Mouse (Mus musculus) limb, embryonic 13.5 days (tissue): ENCODE data around the gene Larp1. TPM values are rescaled to one million over a fixed set of nuclear protein-coding genes. Genes with fewer than 3 reads are reported as not detected.

Experiments used
- ATAC-seq: fragments of 200-750 bp; cut with Nextera tagmentation; 2 replicates; pipeline ENCODE4 v1.8.0; 2017; ENCODE audit warnings: low read depth, moderate number of reproducible peaks, moderate TSS enrichment; ENCODE audit not compliant: low FRiP score
- H3K27ac ChIP-seq: fragments of 300-500 bp; sonication (generic); 2 replicates; pipeline ENCODE4 v1.5.1; 2015; ENCODE audit warnings: inconsistent platforms, mild to moderate bottlenecking, moderate library complexity
- H3K27me3 ChIP-seq: fragments of 300-500 bp; sonication (generic); 2 replicates; pipeline ENCODE4 v1.6.1; 2015; ENCODE audit warnings: mild to moderate bottlenecking, inconsistent platforms
- H3K36me3 ChIP-seq: fragments of 300-500 bp; sonication (generic); 2 replicates; pipeline ENCODE4 v1.6.1; 2015; ENCODE audit warnings: inconsistent platforms, mild to moderate bottlenecking, moderate library complexity
- H3K4me1 ChIP-seq: fragments of 300-500 bp; sonication (generic); 2 replicates; pipeline ENCODE4 v1.6.1; 2015; ENCODE audit warnings: inconsistent platforms
- H3K4me2 ChIP-seq: fragments of 300-500 bp; sonication (generic); replicated peaks from 2 replicates; pipeline ENCODE4 v1.6.1; 2015; ENCODE audit warnings: inconsistent platforms, mild to moderate bottlenecking, moderate library complexity
- H3K4me3 ChIP-seq: fragments of 300-500 bp; sonication (generic); 2 replicates; pipeline ENCODE4 v1.5.1; 2015; ENCODE audit warnings: moderate library complexity, mild to moderate bottlenecking, inconsistent platforms
- H3K9ac ChIP-seq: fragments of 300-500 bp; sonication (generic); 2 replicates; pipeline ENCODE4 v1.6.1; 2015; ENCODE audit warnings: mild to moderate bottlenecking, inconsistent platforms
- H3K9me3 ChIP-seq: fragments of 300-500 bp; sonication (generic); 2 replicates; pipeline ENCODE4 v1.6.1; 2016; ENCODE audit warnings: inconsistent platforms
- WGBS: fragments of 180-500 bp; shearing (Covaris S2); methylation state at CpG from one replicate; pipeline ENCODE4 v1.1.7; 2015; 5-methylcytosine and 5-hydroxymethylcytosine counted together
- polyA plus RNA-seq: library from polyadenylated mRNA; unstranded; fragments of >200 nt; fragmentation: Nextera tagmentation; extraction: Ambion mirVana; gene quantifications from 2 replicates; pipeline ENCODE4 v1.2.1, GENCODE M21; 2015

Gene Larp1
- polyA plus RNA-seq, 1 experiment from 2014 or later = 18.2 TPM

GRCm38 (mm10) chr11:58103344-58103653 lies 94.4 kb downstream of the Larp1 start:
- Histone ChIP-seq H3K27ac (0 out of 2 replicates have a peak overlapping the region, but pooled peaks have one; percentile 23), H3K4me3 (peak overlapping the region; percentile 98), H3K36me3 (peaks cover 5% of the 10 kb centered on the region; the same call in 1 of the 2 replicates), H3K9ac (peak overlapping the region; percentile 60), H3K27me3 (peaks cover 8% of the 10 kb centered on the region), H3K9me3 (no peaks in the 10 kb centered on the region), H3K4me1 (peaks cover 32% of the 10 kb centered on the region), H3K4me2 (peak overlapping the region; percentile 82)
- WGBS = 65% methylated on average over 13 of the region's 13 CpGs
- peak; percentile 38 for ATAC-seq

- H3K4me3 ChIP-seq = peak within 1 kb of the TSS; percentile 98
- H3K4me2 ChIP-seq = peak within 1 kb of the TSS; percentile 82
- H3K4me1 ChIP-seq = peaks cover 32% of the 10 kb centered on the region
- ATAC-seq = peak; percentile 96
- peak within 1 kb of the TSS; percentile 86 for H3K27ac ChIP-seq
- H3K9me3 ChIP-seq = no peaks in the 10 kb centered on the region
- H3K27me3 ChIP-seq = peaks cover 3% of the 10 kb centered on the region; the same call in 1 of the 2 replicates
- peak within 1 kb of the TSS; percentile 94 for H3K9ac ChIP-seq
- under 1% methylated on average over 55 of the region's 55 CpGs for WGBS
- H3K36me3 ChIP-seq = peaks cover 5% of the 10 kb centered on the region; the same call in 1 of the 2 replicates
Observed at GRCm38 (mm10) chr11:58103697-58104306, 94.9 kb downstream of the Larp1 start, which contains the start of gene Cnot8. Gene Cnot8 (plus strand): TSS chr11:58104153.

- Histone ChIP-seq H3K4me1 (peaks cover 32% of the 10 kb centered on the region), H3K4me3 (peak overlapping the region; percentile 98), H3K27me3 (no peaks in the 10 kb centered on the region), H3K9me3 (no peaks in the 10 kb centered on the region), H3K27ac (peak overlapping the region; percentile 86), H3K36me3 (peaks cover 5% of the 10 kb centered on the region; the same call in 1 of the 2 replicates), H3K4me2 (peak overlapping the region; percentile 82), H3K9ac (peak overlapping the region; percentile 94)
- ATAC-seq = 0 out of 2 replicates have a peak, but pooled peaks have one; percentile 4
- 0% methylated on average over 24 of the region's 24 CpGs for WGBS
Observed at GRCm38 (mm10) chr11:58104351-58104791, 95.5 kb downstream of the Larp1 start.

GRCm38 (mm10) chr11:58107009-58107408 lies 98.1 kb downstream of the Larp1 start:
- no peak for ATAC-seq
- no peak overlapping the region for H3K4me2 ChIP-seq
- no peaks in the 10 kb centered on the region for H3K9me3 ChIP-seq
- no peaks in the 10 kb centered on the region for H3K27me3 ChIP-seq
- no peak overlapping the region for H3K4me3 ChIP-seq
- 53% methylated on average over 3 of the region's 3 CpGs for WGBS
- H3K36me3 ChIP-seq = peaks cover 32% of the 10 kb centered on the region
- peaks cover 32% of the 10 kb centered on the region for H3K4me1 ChIP-seq
- H3K9ac ChIP-seq = no peak overlapping the region
- no peak overlapping the region for H3K27ac ChIP-seq

- no peak overlapping the region for H3K4me2 ChIP-seq
- peaks cover 24% of the 10 kb centered on the region for H3K4me1 ChIP-seq
- no peaks in the 10 kb centered on the region for H3K9me3 ChIP-seq
- no peaks in the 10 kb centered on the region for H3K27me3 ChIP-seq
- no peak overlapping the region for H3K9ac ChIP-seq
- WGBS = 87% methylated on average over 4 of the region's 4 CpGs
- ATAC-seq = no peak
- no peak overlapping the region for H3K27ac ChIP-seq
- no peak overlapping the region for H3K4me3 ChIP-seq
- H3K36me3 ChIP-seq = peaks cover 40% of the 10 kb centered on the region
Observed at GRCm38 (mm10) chr11:58107664-58108337, 98.9 kb downstream of the Larp1 start.

Other genes starting within 250 kb of the Larp1 start
- gene Sap30l, start 207.4 kb upstream of the Larp1 start, polyA plus RNA-seq = 11.0 and 12.2 TPM in 2 replicates
- gene Hand1, start 176.2 kb upstream of the Larp1 start, polyA plus RNA-seq = 2.7 and 3.1 TPM in 2 replicates
- not detected in 2 replicates for gene Gm12248, start 84.1 kb downstream of the Larp1 start, polyA plus RNA-seq
- 104 and 106 TPM in 2 replicates for gene Cnot8, start 95.1 kb downstream of the Larp1 start, polyA plus RNA-seq
- gene Gemin5, start 159.5 kb downstream of the Larp1 start, polyA plus RNA-seq = 24.3 and 26.4 TPM in 2 replicates
- 134 and 146 TPM in 2 replicates for gene Mrpl22, start 162.6 kb downstream of the Larp1 start, polyA plus RNA-seq
- 3.4 and 3.8 TPM in 2 replicates for gene Igtp, start 190.5 kb downstream of the Larp1 start, polyA plus RNA-seq
- gene Irgm2, start 190.6 kb downstream of the Larp1 start, polyA plus RNA-seq = 1.5 and 2.0 TPM in 2 replicates